Mouse (Mus musculus) effector memory CD4-positive, alpha-beta T cell, adult 5 months (primary cell): ENCODE data around the gene Otop1. TPM values are rescaled to one million over a fixed set of nuclear protein-coding genes. Genes with fewer than 3 reads are reported as not detected.

ENCODE experiments used
- polyA plus RNA-seq: library from polyadenylated mRNA; unstranded; fragments of 100-300 nt; shearing (Covaris generic); gene quantifications from one replicate; pipeline ENCODE4 v1.2.1, GENCODE M21; 2017

Gene Otop1
- polyA plus RNA-seq, result not detected

GRCm38 (mm10) chr5:38275771-38276170, at the start of gene Otop1:
TSS of gene Otop1 (plus strand) at chr5:38275972.

GRCm38 (mm10) chr5:38260107-38260682, 15.6 kb upstream of the Otop1 start, which contains the start of gene Tmem128:
TSS of gene Tmem128 (plus strand) at chr5:38260185.

DNA sequence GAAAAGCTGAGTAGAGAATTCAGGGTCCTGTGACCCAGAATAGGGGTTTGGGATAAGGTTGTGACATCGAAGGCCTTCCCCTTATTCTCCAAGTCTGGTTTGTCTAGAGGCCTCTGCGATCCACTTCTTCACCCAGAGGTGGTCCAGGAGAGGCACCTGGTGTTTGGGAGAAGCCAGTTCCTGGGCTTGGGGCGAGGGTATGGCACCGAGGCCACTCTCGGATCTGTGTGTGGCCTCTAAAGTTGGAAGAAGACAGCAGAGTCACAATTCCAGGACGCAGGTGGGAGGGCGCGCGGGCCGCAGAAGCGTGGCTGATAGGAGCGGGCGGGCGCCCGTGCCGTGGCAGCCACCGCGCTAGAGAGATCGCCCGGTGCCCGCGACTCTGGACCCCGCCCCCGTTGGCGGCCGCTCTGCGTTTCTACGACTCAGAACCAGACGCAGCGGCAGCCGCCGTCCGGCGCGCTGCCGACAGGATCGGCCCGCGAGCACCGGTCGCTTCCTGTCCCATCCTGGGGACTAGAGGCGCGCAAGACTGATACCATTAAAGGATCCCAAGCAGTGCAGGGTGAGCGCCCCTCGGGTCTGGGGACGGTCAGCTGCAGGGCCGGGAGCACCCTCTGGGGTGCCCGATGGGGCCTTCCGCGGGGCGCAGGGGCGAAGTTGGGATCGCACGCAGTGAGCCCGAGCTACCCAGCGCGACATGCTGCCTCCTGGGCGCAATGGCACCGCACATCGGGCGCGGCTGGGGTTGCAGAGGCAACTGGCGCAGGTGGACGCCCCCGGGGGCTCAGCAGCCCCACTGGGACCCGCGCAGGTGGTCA, 43.4 kb downstream of the Otop1 start, which contains the start of gene Drd5:
Gene Drd5, plus strand, starts transcription at position 402 of the 821 bp plus-strand sequence.

Other genes with a start within 250 kb of the Otop1 start
- gene Stx18, start 237.2 kb upstream of the Otop1 start, polyA plus RNA-seq, result 28.7 TPM
- gene Nsg1, start 116.1 kb upstream of the Otop1 start, polyA plus RNA-seq, result not detected
- gene Zbtb49, start 55.5 kb upstream of the Otop1 start, polyA plus RNA-seq, result 16.0 TPM
- 40.1 TPM for gene Lyar, start 55.5 kb upstream of the Otop1 start, polyA plus RNA-seq
- gene Tmem128, start 15.8 kb upstream of the Otop1 start, polyA plus RNA-seq, result 112 TPM
- gene Drd5, start 43.4 kb downstream of the Otop1 start, polyA plus RNA-seq, result not detected
- gene Slc2a9, start 227.2 kb downstream of the Otop1 start, polyA plus RNA-seq, result 6.4 TPM